In genomic region chr13:60686967-60687366, GRCm38 (mm10) we compare ENCODE assay signal across 9 mouse cellular contexts.
A peak's percentile ranks its signal among the peaks of the same experiment; 100 is the strongest.
DNase-seq lines count a peak whose midpoint lies in the region; ATAC-seq lines count a peak whose summit lies in the region.
"Had no signal": no experiment of that assay in that cellular context is flagged by ENCODE, and none has a peak within 500 bp of the region (broad histone marks: within the 10 kb centered on the region; RNA-seq: fewer than 3 reads in every experiment).

No protein-coding gene starts in this region.

- peak overlapping the region; percentile 55; the same call in 1 of the 2 replicates for H3K27ac ChIP-seq in embryonic facial prominence, embryonic 14.5 days (replicated peaks; ENCODE audit: low read depth, low read length)
- H3K27ac ChIP-seq in limb, embryonic 10.5 days, result peak overlapping the region; percentile 27; the same call in 1 of the 2 replicates
- H3K27ac ChIP-seq in midbrain, embryonic 14.5 days (replicated peaks; ENCODE audit: low read depth, low read length), result no peak overlapping the region

- no peak overlapping the region for H3K4me2 ChIP-seq in embryonic facial prominence, embryonic 14.5 days (ENCODE audit: low read depth, low read length)
- no peak overlapping the region for H3K4me2 ChIP-seq in midbrain, embryonic 14.5 days (ENCODE audit: low read length)

- no peaks in the 10 kb centered on the region for H3K36me3 ChIP-seq in embryonic facial prominence, embryonic 14.5 days (ENCODE audit: control insufficient read depth, insufficient read depth, low read length)
- peaks cover 5% of the 10 kb centered on the region; the same call in 1 of the 2 replicates for H3K36me3 ChIP-seq in limb, embryonic 10.5 days
- no peaks in the 10 kb centered on the region for H3K36me3 ChIP-seq in midbrain, embryonic 14.5 days (ENCODE audit: control insufficient read depth, insufficient read depth, low read length)

- peaks cover 37% of the 10 kb centered on the region for H3K4me1 ChIP-seq in embryonic facial prominence, embryonic 14.5 days (ENCODE audit: control insufficient read depth, insufficient read depth, low read length)
- peaks cover 53% of the 10 kb centered on the region for H3K4me1 ChIP-seq in limb, embryonic 10.5 days
- H3K4me1 ChIP-seq in midbrain, embryonic 14.5 days (ENCODE audit: control insufficient read depth, insufficient read depth, low read length), result peaks cover 22% of the 10 kb centered on the region

- WGBS in embryonic facial prominence, embryonic 14.5 days, result 55% methylated on average over 12 of the region's 12 CpGs
- 86% methylated on average over 12 of the region's 12 CpGs for WGBS in limb, embryonic 10.5 days
- WGBS in midbrain, embryonic 14.5 days, result 79% methylated on average over 12 of the region's 12 CpGs

- H3K9me3 ChIP-seq in embryonic facial prominence, embryonic 14.5 days (ENCODE audit: control insufficient read depth, low read length), result no peaks in the 10 kb centered on the region
- H3K9me3 ChIP-seq in limb, embryonic 10.5 days (replicated peaks), result no peaks in the 10 kb centered on the region
- H3K9me3 ChIP-seq in midbrain, embryonic 14.5 days (ENCODE audit: control insufficient read depth, low read length), result no peaks in the 10 kb centered on the region

- DNase-seq in frontal cortex, postnatal 36 days (ENCODE audit: low spot score in 2 of 2), result peak; percentile 66 to 68
- DNase-seq in frontal cortex, postnatal 25 days (ENCODE audit: low spot score in 2 of 2), result no peak
- DNase-seq in embryonic facial prominence, embryonic 14.5 days (ENCODE audit: low spot score), result peak; percentile 80
- peak; percentile 81 for DNase-seq in kidney, adult 11 months
- no peak for DNase-seq in limb, embryonic 10.5 days (ENCODE audit: low spot score)
- peak; percentile 13 for DNase-seq in yolk sac, embryonic 10.5 days (ENCODE audit: low spot score)
- DNase-seq in midbrain, embryonic 14.5 days, result no peak

- ATAC-seq in embryonic facial prominence, embryonic 14.5 days (ENCODE audit: low read depth), result peak; percentile 64; the same call in 1 of the 2 replicates
- no peak for ATAC-seq in midbrain, embryonic 14.5 days (ENCODE audit: low FRiP score, low TSS enrichment)
- ATAC-seq in erythroblast, adult 5-6 weeks (replicated peaks; ENCODE audit: low FRiP score, poor library complexity, severe bottlenecking), result no peak

- no peaks in the 10 kb centered on the region for H3K27me3 ChIP-seq in embryonic facial prominence, embryonic 14.5 days (replicated peaks; ENCODE audit: control insufficient read depth, insufficient read depth, low read length)
- H3K27me3 ChIP-seq in limb, embryonic 10.5 days (ENCODE audit: low read depth, poor library complexity, severe bottlenecking), result no peaks in the 10 kb centered on the region
- no peaks in the 10 kb centered on the region for H3K27me3 ChIP-seq in midbrain, embryonic 14.5 days (ENCODE audit: control insufficient read depth, insufficient read depth, low read length)
- H3K27me3 ChIP-seq: CH12.LX had no signal

- no peak overlapping the region for H3K9ac ChIP-seq in embryonic facial prominence, embryonic 14.5 days (ENCODE audit: low read depth, low read length)
- H3K9ac ChIP-seq in midbrain, embryonic 14.5 days (replicated peaks; ENCODE audit: low read length), result no peak overlapping the region

- no peak overlapping the region for H3K4me3 ChIP-seq in embryonic facial prominence, embryonic 14.5 days (ENCODE audit: low read depth, low read length)
- no peak overlapping the region for H3K4me3 ChIP-seq in limb, embryonic 10.5 days
- H3K4me3 ChIP-seq in midbrain, embryonic 14.5 days (replicated peaks; ENCODE audit: low read depth, low read length), result no peak overlapping the region

Comparison
In these comparisons a context has a peak if more than half of its experiments do, and no peak if none do; other contexts are left out.
1. DNase-seq: peak in frontal cortex, postnatal 36 days (2 of 2), embryonic facial prominence, embryonic 14.5 days (single experiment), kidney, adult 11 months (single experiment) and yolk sac, embryonic 10.5 days (single experiment); none in frontal cortex, postnatal 25 days (0 of 2), limb, embryonic 10.5 days (single experiment) and midbrain, embryonic 14.5 days (single experiment).